Mouse (Mus musculus) E14TG2a.4 (cell line): Measurements from ENCODE around the gene Appl2.

Experiments
- CTCF ChIP-seq: conservative IDR thresholded peaks from 2 replicates; pipeline ENCODE4 v1.5.1; 2014; ENCODE audit warnings: low read length
- NANOG ChIP-seq: IDR thresholded peaks from 2 replicates; pipeline ENCODE4 v1.6.1; 2014; ENCODE audit warnings: borderline replicate concordance, low read length, mixed read lengths
- POU5F1 ChIP-seq: IDR thresholded peaks from 2 replicates; pipeline ENCODE4 v1.6.1; 2014; ENCODE audit warnings: low read length, borderline replicate concordance

DNA sequence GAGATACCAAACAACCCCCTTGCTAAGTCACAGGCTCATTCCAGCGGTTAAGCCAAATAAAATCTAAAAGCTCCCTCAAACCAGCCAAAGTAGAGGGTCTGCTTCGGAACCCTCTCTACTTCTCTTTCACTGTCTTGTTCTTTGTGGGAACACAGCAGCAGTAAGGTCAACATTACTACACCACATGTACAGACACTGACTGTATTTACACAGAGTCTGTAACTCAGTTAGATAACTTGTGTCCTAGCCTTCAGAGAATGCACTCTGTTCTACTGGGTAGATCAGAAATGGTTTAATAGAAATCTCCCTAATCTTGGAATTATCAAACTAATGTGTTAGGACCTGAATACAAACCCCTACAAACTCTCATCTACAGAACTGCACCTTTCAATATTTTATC, 12.3 kb downstream of the Appl2 start:
- TF ChIP-seq CTCF (no peak), NANOG (no peak), POU5F1 (no peak)
